Mouse (Mus musculus) embryo, embryonic 10.5 days (tissue): ENCODE data around the gene Csnk2b.
"Not testable (repeated sequence)": the region's sequence is repeated elsewhere in the genome, so short reads cannot be mapped to it uniquely, and the experiment has no call there.

ENCODE experiments used
- DNase-seq: peaks from one replicate; pipeline ENCODE4 v3.0.0-alpha.2; 2015; ENCODE audit warnings: low spot score

The Csnk2b gene

DNA sequence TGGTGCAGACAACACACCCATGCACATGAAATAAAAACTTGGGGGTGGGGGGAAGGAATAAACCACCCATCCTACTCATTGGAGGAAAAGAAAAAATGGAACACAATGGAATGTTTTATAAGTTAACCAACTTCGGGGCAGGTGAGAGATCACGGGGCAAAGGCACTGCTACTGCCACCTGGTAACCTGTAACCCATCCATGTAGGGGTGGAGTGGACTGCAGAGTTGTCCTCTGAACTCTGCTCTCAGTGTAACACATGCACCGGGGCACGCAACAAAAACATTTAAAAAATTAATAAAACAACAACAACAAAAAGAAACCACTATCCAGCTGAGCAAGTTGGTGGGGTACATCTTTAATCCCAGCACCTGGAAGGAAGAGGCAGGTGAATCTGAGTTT is 30.3 kb upstream of the Csnk2b start:
- DNase-seq, result no peak

DNA sequence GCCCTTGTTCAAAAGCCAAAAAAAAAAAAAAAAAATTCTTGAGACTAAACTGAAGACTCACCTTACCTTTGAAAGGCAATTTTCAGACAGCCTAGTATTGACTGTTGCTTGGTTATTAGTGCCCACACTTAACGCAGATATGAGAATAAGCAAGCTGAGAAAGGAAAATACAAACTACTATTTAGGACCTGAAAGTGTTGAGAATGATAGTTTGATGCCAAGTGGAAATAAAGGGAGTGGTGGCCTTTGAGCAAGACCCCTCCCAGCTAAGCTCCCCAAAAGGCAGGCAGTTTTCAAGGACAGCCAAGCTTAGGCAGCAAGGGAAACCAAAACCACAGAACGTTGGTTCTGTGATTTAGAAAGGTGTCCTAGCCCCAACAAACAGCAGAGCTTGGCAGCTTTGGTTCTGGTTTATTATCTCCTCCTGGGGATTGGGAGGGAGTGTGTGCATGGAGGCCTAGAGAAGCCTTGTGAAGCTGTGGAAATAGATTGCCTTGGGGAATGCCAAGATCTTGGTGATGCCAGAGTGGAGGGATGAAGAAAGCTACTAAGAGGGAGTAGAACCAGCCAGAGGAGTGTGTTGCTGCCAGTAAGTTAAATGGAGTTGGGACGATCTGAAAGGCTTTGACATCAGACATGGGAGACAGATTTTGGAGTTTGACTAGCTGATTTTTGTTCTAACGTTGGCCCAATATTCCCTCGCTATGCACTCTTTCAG is 26.2 kb upstream of the Csnk2b start:
- DNase-seq, result no peak

- no peak for DNase-seq
Measured at GRCm38 (mm10) chr17:35147348-35147747, 25.5 kb upstream of the Csnk2b start.

DNA sequence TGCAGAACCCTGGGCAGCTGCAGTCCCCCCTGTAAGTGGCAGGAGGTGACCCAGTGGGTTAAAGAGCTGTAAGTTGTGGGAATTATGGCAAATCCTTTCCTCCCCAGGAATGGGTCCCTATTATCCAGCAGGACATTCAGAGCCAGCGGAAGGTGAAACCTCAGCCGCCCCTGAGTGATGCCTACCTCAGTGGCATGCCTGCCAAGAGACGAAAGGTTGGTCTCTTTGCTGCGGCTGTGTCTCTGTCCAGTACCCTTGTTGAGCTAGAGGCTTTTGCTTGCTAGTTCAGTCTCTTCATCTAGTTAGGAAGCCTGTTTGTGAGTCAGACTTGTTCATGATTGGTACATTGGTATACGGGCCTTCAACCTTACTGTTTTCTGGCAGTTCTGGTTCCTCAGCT is 24.3 kb upstream of the Csnk2b start:
- no peak for DNase-seq

DNA sequence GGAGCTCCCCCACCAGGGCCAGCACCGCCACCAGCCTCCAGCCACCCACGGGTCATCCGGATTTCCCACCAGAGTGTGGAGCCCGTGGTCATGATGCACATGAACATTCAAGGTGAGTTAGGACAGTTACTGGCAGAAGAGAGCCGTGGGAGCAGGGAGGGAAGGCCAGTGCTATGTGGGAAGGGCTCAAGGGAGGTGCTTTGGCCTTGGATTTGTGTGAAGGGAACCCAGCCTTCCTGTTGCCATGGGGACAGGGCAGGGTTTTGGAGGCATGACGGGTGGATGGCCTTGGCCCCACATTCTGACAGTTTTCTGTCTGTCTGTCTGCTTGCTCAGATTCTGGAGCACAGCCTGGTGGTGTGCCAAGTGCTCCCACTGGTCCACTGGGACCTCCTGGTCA is 20.1 kb upstream of the Csnk2b start:
- no peak for DNase-seq

GRCm38 (mm10) chr17:35140490-35140996 is 18.7 kb upstream of the Csnk2b start:
- DNase-seq, result no peak

DNA sequence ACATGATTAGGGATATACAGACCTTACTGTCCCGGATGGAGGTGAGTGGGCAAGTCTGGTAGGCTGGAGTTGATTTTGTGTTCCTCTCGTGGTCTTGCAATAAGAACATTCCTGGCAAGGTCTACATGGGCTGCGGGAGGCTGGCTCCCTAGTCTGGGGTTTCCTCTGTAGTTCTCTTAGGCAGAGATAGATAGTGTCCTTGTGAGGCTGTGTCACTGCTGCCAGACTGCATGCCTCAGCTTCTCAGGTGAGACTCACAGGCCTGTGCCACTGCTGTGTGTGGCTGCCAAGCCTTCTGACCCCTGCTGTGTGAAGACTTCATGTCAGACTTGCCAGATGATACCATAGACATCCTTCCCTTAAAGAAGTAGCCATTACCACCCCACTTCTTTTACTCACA is 17.4 kb upstream of the Csnk2b start:
- no peak for DNase-seq

GRCm38 (mm10) chr17:35135591-35136320 is 13.9 kb upstream of the Csnk2b start:
- DNase-seq, result no peak

DNA sequence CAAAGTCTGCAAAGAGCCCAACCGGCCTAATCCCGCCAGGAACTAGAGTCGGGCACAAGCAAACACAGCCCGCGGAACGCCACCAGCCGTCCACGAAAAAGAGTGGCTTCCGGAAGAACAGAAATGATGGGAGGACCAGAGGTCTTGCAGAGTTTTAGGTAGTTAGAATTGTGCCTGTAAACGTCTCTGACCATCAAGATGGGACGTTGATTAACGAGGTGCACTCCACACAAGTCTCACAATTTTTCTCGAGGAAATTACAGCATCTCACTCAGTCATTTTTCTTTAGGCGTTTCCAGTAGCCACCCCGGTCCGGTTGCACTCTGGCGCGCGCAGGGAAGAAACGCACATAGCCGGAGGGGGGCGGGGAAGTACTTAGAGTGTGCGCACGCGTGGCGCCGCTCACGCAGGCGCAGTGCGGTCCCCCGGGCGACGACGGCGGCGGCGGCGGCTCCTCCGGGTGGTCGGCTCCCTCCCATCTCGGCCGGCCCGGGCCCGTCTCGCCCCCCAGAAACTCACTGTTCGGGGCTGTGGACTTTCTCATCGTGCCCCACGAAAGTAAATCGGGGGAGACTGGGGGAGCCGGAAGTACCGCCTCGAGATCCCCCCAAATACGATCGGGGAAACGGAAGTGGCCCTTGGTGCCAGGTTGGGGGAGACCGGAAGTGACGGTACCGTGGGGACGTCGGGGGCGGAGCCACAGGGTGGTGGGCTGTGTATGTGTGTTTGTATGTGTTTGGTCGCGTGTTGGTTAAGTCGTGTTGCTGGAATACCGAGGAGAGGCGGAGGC is 13.1 kb upstream of the Csnk2b start, which contains the start of gene Bag6:
TSS of gene Bag6 (plus strand) at position 378 of the 790 bp plus-strand sequence.
- peak; percentile 97 for DNase-seq

DNA sequence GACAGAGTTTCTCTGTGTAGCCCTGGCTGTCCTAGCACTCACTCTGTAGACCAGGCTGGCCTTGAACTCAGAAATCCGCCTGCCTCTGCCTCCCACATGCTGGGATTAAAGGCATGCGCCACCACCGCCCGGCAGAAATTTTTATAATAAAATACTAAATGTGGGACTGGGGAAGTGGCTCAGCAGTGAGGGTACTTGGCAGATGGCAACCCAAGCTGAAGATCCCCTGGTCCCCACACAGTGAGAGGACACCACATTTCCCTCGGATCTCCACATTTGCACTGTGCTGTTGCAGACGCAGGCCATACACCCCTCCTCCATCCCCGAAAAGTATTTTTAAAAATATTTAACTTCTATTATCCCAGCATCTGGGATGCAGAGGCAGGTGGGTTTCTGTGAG is 11.7 kb upstream of the Csnk2b start:
- no peak for DNase-seq

DNA sequence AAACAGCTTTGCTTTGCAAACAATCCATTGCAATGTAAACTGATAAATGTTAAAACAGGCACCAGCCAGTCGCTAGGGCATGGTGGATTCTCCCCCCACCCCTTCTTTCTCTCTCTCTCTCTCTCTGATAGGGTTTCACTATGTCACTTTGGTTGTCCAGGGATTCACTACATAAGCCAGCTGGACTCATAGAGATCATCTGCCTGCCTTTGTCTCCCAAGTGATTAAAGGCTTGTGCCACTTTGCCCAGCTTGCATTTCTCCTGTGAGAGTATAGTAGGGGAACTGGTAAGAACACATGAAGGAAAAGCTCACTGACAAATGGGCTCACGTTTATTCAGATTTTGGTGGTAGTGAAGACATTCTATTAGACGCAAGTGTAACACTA is 10.3 kb upstream of the Csnk2b start:
- no peak for DNase-seq

- DNase-seq, result no peak
Measured at GRCm38 (mm10) chr17:35131500-35132173, 9.8 kb upstream of the Csnk2b start, which contains the start of gene Apom. Apom (minus strand) TSS chr17:35132050.

DNA sequence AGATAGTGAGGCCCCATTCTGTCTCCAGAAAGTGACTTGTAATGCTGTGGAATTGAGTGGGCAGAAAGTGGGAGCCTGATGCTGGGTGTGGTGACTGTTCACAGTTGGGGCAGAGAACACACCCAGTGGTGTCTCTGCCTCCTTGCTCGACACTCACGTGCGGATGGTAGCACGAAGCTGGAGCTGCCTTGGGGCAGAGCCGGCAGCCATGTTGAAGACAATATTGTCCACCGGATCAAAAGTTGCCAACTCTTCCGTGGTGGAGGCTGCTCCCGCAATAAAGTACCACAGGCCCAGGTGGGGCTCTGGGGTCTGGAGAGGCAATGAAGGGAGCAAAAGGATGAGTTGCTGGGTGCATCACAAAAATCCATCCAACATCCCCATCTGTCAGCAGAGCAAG is 9.2 kb upstream of the Csnk2b start:
- DNase-seq, result no peak

- DNase-seq, result no peak
Measured at GRCm38 (mm10) chr17:35128996-35129395, 7.1 kb upstream of the Csnk2b start.

DNA sequence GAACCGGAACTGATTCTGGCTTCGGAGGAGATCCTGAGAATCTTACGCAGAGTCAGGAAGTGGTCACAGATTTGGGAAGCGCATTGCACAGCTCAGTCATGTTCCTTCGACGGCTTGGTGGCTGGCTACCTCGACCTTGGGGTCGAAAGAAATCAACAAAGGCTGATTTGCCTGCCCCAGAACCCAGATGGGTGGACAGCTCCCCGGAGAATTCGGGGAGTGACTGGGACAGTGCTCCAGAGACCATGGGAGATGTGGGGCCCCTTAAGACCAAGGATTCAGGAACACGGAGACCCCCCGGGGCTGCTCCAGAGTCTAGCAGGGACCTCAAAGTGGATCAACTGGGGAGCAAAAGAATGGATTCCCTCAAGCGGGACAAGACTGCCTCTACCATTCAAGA is 5.2 kb upstream of the Csnk2b start:
- no peak for DNase-seq

- DNase-seq, result peak; percentile 82
Measured at GRCm38 (mm10) chr17:35126206-35126611, 4.4 kb upstream of the Csnk2b start, which contains the start of gene D17H6S53E. D17H6S53E (plus strand) TSS chr17:35126373.

GRCm38 (mm10) chr17:35125578-35125977 is 3.7 kb upstream of the Csnk2b start:
- DNase-seq, result no peak

- DNase-seq, result no peak
Measured at GRCm38 (mm10) chr17:35125081-35125480, 3.2 kb upstream of the Csnk2b start.

- not testable (repeated sequence) for DNase-seq
Measured at GRCm38 (mm10) chr17:35124261-35124896, 2.5 kb upstream of the Csnk2b start.

DNA sequence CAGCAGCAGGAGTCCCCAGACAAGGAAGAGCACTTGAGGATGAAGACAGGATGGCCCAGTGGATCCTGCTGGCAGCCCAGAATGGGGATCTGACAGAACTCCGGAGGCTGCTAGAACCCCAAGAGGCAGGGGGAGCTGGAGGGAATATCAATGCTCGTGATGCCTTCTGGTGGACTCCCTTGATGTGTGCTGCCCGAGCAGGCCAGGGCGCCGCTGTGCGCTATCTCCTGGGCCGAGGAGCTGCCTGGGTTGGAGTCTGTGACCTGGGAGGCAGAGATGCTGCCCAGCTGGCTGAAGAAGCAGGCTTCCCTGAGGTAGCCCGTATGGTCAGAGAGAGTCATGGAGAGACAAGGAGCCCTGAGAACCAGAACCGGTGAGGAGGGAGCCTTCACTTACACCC is 1.4 kb upstream of the Csnk2b start:
- not testable (repeated sequence) for DNase-seq

- DNase-seq, result peak; percentile 99
Measured at GRCm38 (mm10) chr17:35121143-35121799, 582 bp downstream of the Csnk2b start, which contains the start of gene Gpank1. Gpank1 (plus strand) TSS chr17:35121455.
